Mouse (Mus musculus) G1E (cell line): Measurements from ENCODE around the gene Slc16a10.

Source experiments
- CTCF ChIP-seq: IDR thresholded peaks from 2 replicates; pipeline ENCODE4 v1.5.1; 2012; ENCODE audit warnings: low read depth, low read length, inconsistent platforms, mixed read lengths
- GATA1 ChIP-seq: IDR thresholded peaks from 2 replicates; pipeline ENCODE4 v1.6.1; 2012; ENCODE audit warnings: borderline replicate concordance, low read length, inconsistent platforms, mixed read lengths
- GATA2 ChIP-seq: IDR thresholded peaks from 2 replicates; pipeline ENCODE4 v1.6.1; 2012; ENCODE audit warnings: low read depth, low read length, inconsistent platforms, borderline replicate concordance
- POLR2AphosphoS5 ChIP-seq: IDR thresholded peaks from 2 replicates; pipeline ENCODE4 v1.6.1; 2012; ENCODE audit warnings: low read depth, low read length, inconsistent platforms; ENCODE audit not compliant: insufficient replicate concordance
- TAL1 ChIP-seq: conservative IDR thresholded peaks from 2 replicates; pipeline ENCODE4 v1.6.1; 2012; ENCODE audit warnings: low read depth, low read length, inconsistent platforms, mixed read lengths

DNA sequence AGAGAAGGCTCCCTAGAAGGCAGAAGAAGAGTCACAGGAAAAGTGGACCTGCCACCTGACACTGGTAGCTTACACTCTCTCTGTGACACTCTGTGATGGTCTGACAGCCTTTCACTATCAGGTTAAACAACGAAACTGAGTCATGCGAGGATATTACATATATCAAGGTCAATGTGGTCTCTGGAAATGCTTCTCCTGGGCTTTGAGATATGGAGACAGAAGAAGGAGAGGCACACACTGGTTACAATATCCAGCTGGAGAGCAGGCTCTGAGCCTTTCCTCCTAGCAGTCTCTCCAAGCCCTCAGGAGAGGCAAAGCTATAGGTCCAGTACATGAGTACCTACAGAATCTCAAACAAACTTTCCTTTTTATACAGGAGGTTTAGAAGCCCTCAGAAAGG, 62.8 kb downstream of the Slc16a10 start:
- TF ChIP-seq GATA1 (no peak), CTCF (no peak), POLR2AphosphoS5 (no peak), TAL1 (no peak), GATA2 (no peak)
